Mouse (Mus musculus) C2C12 (cell line): ENCODE results near the gene Ankdd1b. TPM values are rescaled to one million over a fixed set of nuclear protein-coding genes. Genes with fewer than 3 reads are reported as not detected.

Experiments
- H3K27me3 ChIP-seq: one replicate; pipeline ENCODE4 v1.6.1; 2011; ENCODE audit not compliant: control insufficient read depth, insufficient read depth, insufficient read length
- H3K36me3 ChIP-seq: one replicate; pipeline ENCODE4 v1.6.1; 2011; ENCODE audit not compliant: control insufficient read depth, insufficient read depth
- H3K4me3 ChIP-seq: one replicate; pipeline ENCODE4 v1.5.1; 2011; ENCODE audit warnings: mild to moderate bottlenecking, control low read depth; ENCODE audit not compliant: poor library complexity, insufficient read depth, severe bottlenecking
- H3K79me2 ChIP-seq: one replicate; pipeline ENCODE4 v1.6.1; 2011; ENCODE audit not compliant: control insufficient read depth, insufficient read depth
- H3K79me3 ChIP-seq: one replicate; pipeline ENCODE4 v1.6.1; 2011; ENCODE audit warnings: low read depth, control low read depth
- H3ac ChIP-seq: one replicate; pipeline ENCODE3; 2011; ENCODE audit warnings: low read depth; ENCODE audit not compliant: control insufficient read depth, insufficient read length
- CEBPB ChIP-seq: IDR thresholded peaks from one replicate; pipeline ENCODE4 v1.6.1; 2011; ENCODE audit warnings: low read depth, mild to moderate bottlenecking, control low read depth, moderate library complexity
- CTCF ChIP-seq: IDR thresholded peaks from one replicate; pipeline ENCODE4 v1.5.1; 2011; ENCODE audit not compliant: control insufficient read depth, insufficient read depth, insufficient read length
- FOSL1 ChIP-seq: IDR thresholded peaks from one replicate; pipeline ENCODE4 v1.8.0; 2011; ENCODE audit warnings: mild to moderate bottlenecking, low read length; ENCODE audit not compliant: poor library complexity, insufficient read depth, severe bottlenecking
- MAX ChIP-seq: IDR thresholded peaks from one replicate; pipeline ENCODE4 v1.6.1; 2011; ENCODE audit warnings: mild to moderate bottlenecking, control low read depth
- MYOD1 ChIP-seq: IDR thresholded peaks from one replicate; pipeline ENCODE4 v1.6.1; 2011; ENCODE audit warnings: low read depth; ENCODE audit not compliant: control insufficient read depth, insufficient read length
- MYOG ChIP-seq: IDR thresholded peaks from one replicate; pipeline ENCODE4 v1.6.1; 2011; ENCODE audit not compliant: control insufficient read depth, insufficient read length; ENCODE audit errors: extremely low read depth
- USF1 ChIP-seq: IDR thresholded peaks from one replicate; pipeline ENCODE4 v1.6.1; 2011; ENCODE audit warnings: low read depth, mild to moderate bottlenecking, control low read depth, moderate library complexity
- polyA plus RNA-seq: library from polyadenylated mRNA; unstranded; fragments of >200 nt; fragmentation: generic; extraction: Trizol; gene quantifications from one replicate; pipeline ENCODE4 v1.2.1, GENCODE M21; 2012; ENCODE audit warnings: missing spikeins

Gene Ankdd1b
- polyA plus RNA-seq, 1 experiment: not detected

DNA sequence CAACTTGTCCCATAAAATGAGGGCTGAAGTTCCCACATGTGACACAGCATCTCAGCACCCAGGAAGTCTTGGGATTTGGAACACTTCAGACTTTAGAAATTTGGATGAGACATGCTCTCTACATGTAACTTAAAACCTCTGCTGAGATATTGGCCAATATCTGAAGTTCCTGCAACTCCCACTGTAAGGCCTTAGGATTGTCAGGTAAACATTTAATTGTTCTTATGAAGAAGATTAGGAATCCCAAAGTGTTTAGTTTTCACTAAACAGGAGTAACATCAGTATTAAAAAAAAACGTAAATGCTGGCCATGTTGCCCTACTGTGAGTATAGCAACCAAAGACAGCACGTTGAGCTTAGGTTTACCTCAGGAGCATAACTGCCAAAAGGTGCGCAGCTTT, 19.4 kb upstream of the Ankdd1b start, which contains the start of gene Gm17622:
TSS of gene Gm17622 (plus strand) at position 301 of the 400 bp plus-strand sequence.
- H3K36me3 ChIP-seq: peaks cover 48% of the 10 kb centered on the region
- no peak for TF ChIP-seq CEBPB
- no peak for TF ChIP-seq MAX
- TF ChIP-seq USF1: no peak
- TF ChIP-seq MYOG: no peak
- no peak for TF ChIP-seq CTCF
- H3K79me3 ChIP-seq: no peaks in the 10 kb centered on the region
- H3K27me3 ChIP-seq: no peaks in the 10 kb centered on the region
- no peak within 1 kb of the TSS for H3K4me3 ChIP-seq
- no peaks in the 10 kb centered on the region for H3K79me2 ChIP-seq
- no peak within 1 kb of the TSS for H3ac ChIP-seq

DNA sequence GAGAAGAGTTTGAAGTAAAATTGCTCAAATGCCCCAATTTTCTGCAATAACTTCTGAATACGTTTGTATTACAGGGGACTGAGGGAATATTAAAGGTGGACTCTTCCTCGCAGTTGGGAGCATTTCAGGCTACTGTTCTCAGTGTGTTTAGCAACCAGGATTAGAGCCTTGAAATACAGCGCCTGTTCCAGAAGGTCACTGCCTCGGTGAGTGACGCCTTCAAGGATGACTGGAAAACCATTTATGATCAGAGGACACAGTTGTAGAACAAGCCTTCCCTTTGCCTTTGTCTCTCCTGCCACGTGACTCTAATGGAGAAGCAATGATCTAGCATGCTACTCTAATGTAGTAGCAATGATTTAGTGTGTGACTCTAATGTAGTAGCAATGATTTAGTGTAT, 17.0 kb upstream of the Ankdd1b start:
- no peak for TF ChIP-seq USF1
- TF ChIP-seq MAX: no peak
- TF ChIP-seq CTCF: no peak
- no peak for TF ChIP-seq MYOD1
- TF ChIP-seq MYOG: no peak
- TF ChIP-seq FOSL1: no peak
- no peak for TF ChIP-seq CEBPB
- Histone ChIP-seq H3K79me2 (no peaks in the 10 kb centered on the region), H3ac (no peak overlapping the region), H3K79me3 (no peaks in the 10 kb centered on the region), H3K4me3 (no peak overlapping the region), H3K36me3 (peaks cover 56% of the 10 kb centered on the region), H3K27me3 (no peaks in the 10 kb centered on the region)

DNA sequence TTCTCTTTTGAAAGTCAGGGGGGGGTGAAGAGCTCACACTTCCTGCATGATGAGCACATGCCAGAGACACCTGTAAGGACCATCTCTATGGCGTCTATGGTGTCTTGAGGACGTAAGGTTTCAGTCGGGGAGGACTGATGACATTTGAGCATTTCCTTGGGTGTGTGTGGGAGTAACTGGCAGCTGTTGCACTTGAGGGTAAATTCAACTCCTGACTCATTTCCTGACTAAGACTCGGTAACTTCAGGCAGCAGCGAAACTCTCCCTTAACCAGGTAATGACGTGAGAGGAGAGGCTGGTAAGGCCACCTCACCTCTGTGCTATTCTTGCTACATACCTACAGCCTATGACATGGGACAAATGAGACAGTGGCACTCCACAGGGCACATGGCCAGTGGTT, 16.2 kb upstream of the Ankdd1b start:
- Histone ChIP-seq H3K4me3 (no peak overlapping the region), H3K27me3 (no peaks in the 10 kb centered on the region), H3ac (no peak overlapping the region), H3K36me3 (peaks cover 56% of the 10 kb centered on the region), H3K79me3 (no peaks in the 10 kb centered on the region), H3K79me2 (no peaks in the 10 kb centered on the region)
- TF ChIP-seq MYOD1 (peak; percentile 94), FOSL1 (no peak)

- TF ChIP-seq MAX (no peak), CTCF (no peak), CEBPB (no peak), FOSL1 (no peak), USF1 (no peak), MYOG (no peak), MYOD1 (no peak)
- Histone ChIP-seq H3K4me3 (no peak overlapping the region), H3ac (no peak overlapping the region), H3K79me2 (no peaks in the 10 kb centered on the region), H3K27me3 (no peaks in the 10 kb centered on the region), H3K36me3 (peaks cover 31% of the 10 kb centered on the region), H3K79me3 (no peaks in the 10 kb centered on the region)
Observed at GRCm38 (mm10) chr13:96478991-96479390, 8.0 kb upstream of the Ankdd1b start.

GRCm38 (mm10) chr13:96477226-96477625, 6.2 kb upstream of the Ankdd1b start:
- no peak for TF ChIP-seq MAX
- TF ChIP-seq CTCF: no peak
- TF ChIP-seq CEBPB: no peak
- TF ChIP-seq USF1: no peak
- no peak for TF ChIP-seq MYOG
- TF ChIP-seq FOSL1: no peak
- no peak for TF ChIP-seq MYOD1
- no peaks in the 10 kb centered on the region for H3K79me3 ChIP-seq
- no peaks in the 10 kb centered on the region for H3K27me3 ChIP-seq
- H3K4me3 ChIP-seq: no peak overlapping the region
- no peak overlapping the region for H3ac ChIP-seq
- peaks cover 20% of the 10 kb centered on the region for H3K36me3 ChIP-seq
- no peaks in the 10 kb centered on the region for H3K79me2 ChIP-seq

DNA sequence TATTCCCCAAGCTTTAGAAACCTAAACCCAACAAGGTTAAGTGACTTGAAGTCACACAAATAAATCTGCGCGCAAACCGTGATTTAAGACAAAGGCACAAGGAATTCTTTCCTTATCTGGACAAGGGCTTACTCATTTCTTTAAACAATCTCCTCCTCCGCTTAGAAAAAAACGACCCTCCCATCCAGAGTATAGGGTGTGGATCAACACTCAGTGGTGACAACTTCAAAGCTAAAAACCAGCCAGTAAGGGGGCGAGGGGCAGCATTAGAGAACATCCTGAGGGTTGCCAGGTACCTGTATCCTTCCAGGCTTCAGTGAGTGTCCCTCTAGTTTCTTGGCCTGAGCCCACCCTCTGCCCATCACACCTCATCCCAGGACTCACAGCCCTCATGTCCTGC, 442 bp downstream of the Ankdd1b start:
- no peaks in the 10 kb centered on the region for H3K79me2 ChIP-seq
- H3K27me3 ChIP-seq: no peaks in the 10 kb centered on the region
- H3ac ChIP-seq: no peak overlapping the region
- no peaks in the 10 kb centered on the region for H3K79me3 ChIP-seq
- no peak for TF ChIP-seq USF1
- TF ChIP-seq FOSL1: no peak
- no peak overlapping the region for H3K4me3 ChIP-seq
- H3K36me3 ChIP-seq: no peaks in the 10 kb centered on the region

DNA sequence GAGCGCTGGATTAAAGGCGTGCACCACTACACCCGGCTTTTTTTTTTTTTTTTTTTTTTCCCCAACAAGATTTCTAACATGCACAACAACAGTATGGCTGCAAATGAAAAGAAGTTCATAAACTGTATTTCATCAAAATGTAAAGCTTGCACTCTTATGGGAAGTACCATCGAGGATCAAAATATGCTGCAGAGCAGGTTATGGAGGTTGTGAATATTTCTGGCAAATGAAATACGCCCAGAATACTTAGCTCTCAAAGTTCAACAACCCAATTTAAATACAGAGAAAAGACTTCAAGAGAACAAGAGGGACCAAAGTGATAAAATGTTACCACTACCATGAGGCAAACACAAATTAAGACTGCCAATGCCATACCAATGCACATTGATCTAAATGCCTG, 2.3 kb downstream of the Ankdd1b start:
- H3K79me3 ChIP-seq: no peaks in the 10 kb centered on the region
- no peaks in the 10 kb centered on the region for H3K36me3 ChIP-seq
- no peak overlapping the region for H3K4me3 ChIP-seq
- H3K79me2 ChIP-seq: no peaks in the 10 kb centered on the region
- TF ChIP-seq CEBPB (no peak), CTCF (no peak), MYOG (no peak), FOSL1 (no peak), MAX (no peak), MYOD1 (no peak), USF1 (no peak)
- H3K27me3 ChIP-seq: no peaks in the 10 kb centered on the region
- H3ac ChIP-seq: no peak overlapping the region
